Mouse (Mus musculus) embryonic fibroblast, embryonic 13.5 days (primary cell): Measurements from ENCODE around the gene Armc7.

Source experiments
- CTCF ChIP-seq: IDR thresholded peaks from 2 replicates; pipeline ENCODE4 v1.5.1; 2011; ENCODE audit warnings: mild to moderate bottlenecking, control low read depth, low read length, moderate library complexity, borderline replicate concordance; ENCODE audit not compliant: insufficient read depth
- POLR2A ChIP-seq: IDR thresholded peaks from 2 replicates; pipeline ENCODE4 v1.6.1; 2011; ENCODE audit warnings: low read depth, mild to moderate bottlenecking, control low read depth, low read length, moderate library complexity

DNA sequence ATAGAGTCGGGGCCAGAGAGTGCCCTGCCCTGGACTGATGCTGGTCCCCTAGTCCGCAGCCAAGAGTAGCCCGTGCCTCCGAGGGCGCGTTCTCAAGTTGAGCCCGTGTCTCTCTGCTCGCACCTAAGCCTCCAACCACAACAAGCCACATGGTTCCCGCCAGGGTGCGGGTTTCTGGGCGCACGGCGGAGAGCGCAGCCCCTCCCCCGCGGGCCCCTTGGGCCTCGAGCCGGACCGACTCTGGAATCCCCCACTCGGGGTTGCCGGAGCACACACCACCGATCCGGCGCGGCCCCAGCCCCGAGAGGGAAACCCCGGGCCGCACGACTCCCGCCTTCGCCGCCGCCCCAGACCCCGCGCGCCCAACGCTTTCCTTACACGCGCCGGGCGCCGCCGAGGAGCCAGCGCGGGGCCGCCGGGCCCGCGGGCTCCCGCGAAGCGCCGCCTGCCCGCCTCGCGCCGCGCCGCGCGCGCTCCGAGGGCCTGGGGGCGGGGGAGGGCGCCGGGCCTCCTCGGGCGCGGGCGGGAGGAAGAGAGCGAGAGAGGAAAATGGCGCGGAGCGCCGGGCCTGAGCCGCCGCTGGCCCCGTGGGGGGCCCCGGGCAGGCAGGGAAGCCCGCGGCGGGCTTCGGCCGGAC lies 60.1 kb downstream of the Armc7 start:
- TF ChIP-seq CTCF, result no peak
- no peak for TF ChIP-seq POLR2A
